Mouse (Mus musculus): ENCODE measurements around the gene Zfp771. TPM values are rescaled to one million over a fixed set of nuclear protein-coding genes. Genes with fewer than 3 reads are reported as not detected.
"Not testable (repeated sequence)": the region's sequence is repeated elsewhere in the genome, so short reads cannot be mapped to it uniquely, and the experiment has no call there.

Gene Zfp771
- polyA plus RNA-seq, 1 experiment = 118 TPM

- no peaks in the 10 kb centered on the region for H3K27me3 ChIP-seq (ENCODE audit: control insufficient read depth, insufficient read depth, low read length)
- H3K4me1 ChIP-seq (ENCODE audit: control insufficient read depth, insufficient read depth, insufficient read length, low read length) = peaks cover 3% of the 10 kb centered on the region; the same call in 1 of the 2 replicates
- WGBS = 4% methylated on average over 9 of the region's 9 CpGs
- H3K36me3 ChIP-seq (ENCODE audit: control insufficient read depth, insufficient read depth, low read length) = peaks cover 19% of the 10 kb centered on the region
- H3K27ac ChIP-seq (ENCODE audit: insufficient read depth, low read depth, low read length) = no peak overlapping the region
- H3K4me3 ChIP-seq (ENCODE audit: low read depth, low read length) = peak overlapping the region; percentile 99
- TF ChIP-seq POLR2A (IDR thresholded peaks at IDR 0.05; ENCODE audit: low read depth, low read length) (no peak), CTCF (IDR thresholded peaks at IDR 0.05; ENCODE audit: extremely low read depth, insufficient read length, insufficient replicate concordance, low read depth, low read length) (no peak)
Measured at GRCm38 (mm10) chr7:127233765-127234164, 10.3 kb upstream of the Zfp771 start.

- H3K27me3 ChIP-seq (ENCODE audit: control insufficient read depth, insufficient read depth, low read length) = no peaks in the 10 kb centered on the region
Measured at GRCm38 (mm10) chr7:127234777-127235176, 9.3 kb upstream of the Zfp771 start.

GRCm38 (mm10) chr7:127243361-127243867 lies 660 bp upstream of the Zfp771 start:
- WGBS = 29% methylated on average over 2 of the region's 2 CpGs

More at GRCm38 (mm10) chr7:127234777-127235176, 9.3 kb upstream of the Zfp771 start:
- H3K36me3 ChIP-seq (ENCODE audit: control insufficient read depth, insufficient read depth, low read length) = peaks cover 19% of the 10 kb centered on the region
- no peak overlapping the region for H3K4me3 ChIP-seq (ENCODE audit: low read depth, low read length)
- no peak overlapping the region for H3K27ac ChIP-seq (ENCODE audit: insufficient read depth, low read depth, low read length)
- no peak for TF ChIP-seq CTCF (IDR thresholded peaks at IDR 0.05; ENCODE audit: extremely low read depth, insufficient read length, insufficient replicate concordance, low read depth, low read length)
- no peak for TF ChIP-seq POLR2A (IDR thresholded peaks at IDR 0.05; ENCODE audit: low read depth, low read length)
- peaks cover 3% of the 10 kb centered on the region; the same call in 1 of the 2 replicates for H3K4me1 ChIP-seq (ENCODE audit: control insufficient read depth, insufficient read depth, insufficient read length, low read length)
- 80% methylated on average over 2 of the region's 2 CpGs for WGBS

GRCm38 (mm10) chr7:127244658-127245510 lies 810 bp downstream of the Zfp771 start:
- Histone ChIP-seq H3K4me3 (ENCODE audit: low read depth, low read length) (peak overlapping the region; percentile 93), H3K27me3 (ENCODE audit: control insufficient read depth, insufficient read depth, low read length) (no peaks in the 10 kb centered on the region), H3K36me3 (ENCODE audit: control insufficient read depth, insufficient read depth, low read length) (no peaks in the 10 kb centered on the region), H3K4me1 (ENCODE audit: control insufficient read depth, insufficient read depth, insufficient read length, low read length) (peaks cover 4% of the 10 kb centered on the region; the same call in 1 of the 2 replicates), H3K27ac (ENCODE audit: insufficient read depth, low read depth, low read length) (peak overlapping the region; percentile 62)
- WGBS = 9% methylated on average over 32 of the region's 33 CpGs
- no peak for TF ChIP-seq POLR2A (IDR thresholded peaks at IDR 0.05; ENCODE audit: low read depth, low read length)
- no peak for TF ChIP-seq CTCF (IDR thresholded peaks at IDR 0.05; ENCODE audit: extremely low read depth, insufficient read length, insufficient replicate concordance, low read depth, low read length)

More at GRCm38 (mm10) chr7:127243361-127243867, 660 bp upstream of the Zfp771 start:
- 0 out of 2 replicates have a peak overlapping the region, but pooled peaks have one; percentile 93 for H3K4me3 ChIP-seq (ENCODE audit: low read depth, low read length)
- H3K4me1 ChIP-seq (ENCODE audit: control insufficient read depth, insufficient read depth, insufficient read length, low read length) = peaks cover 4% of the 10 kb centered on the region; the same call in 1 of the 2 replicates
- H3K27ac ChIP-seq (ENCODE audit: insufficient read depth, low read depth, low read length) = peak overlapping the region; percentile 83
- TF ChIP-seq POLR2A (IDR thresholded peaks at IDR 0.05; ENCODE audit: low read depth, low read length) = no peak
- TF ChIP-seq CTCF (IDR thresholded peaks at IDR 0.05; ENCODE audit: extremely low read depth, insufficient read length, insufficient replicate concordance, low read depth, low read length) = no peak
- H3K27me3 ChIP-seq (ENCODE audit: control insufficient read depth, insufficient read depth, low read length) = no peaks in the 10 kb centered on the region
- no peaks in the 10 kb centered on the region for H3K36me3 ChIP-seq (ENCODE audit: control insufficient read depth, insufficient read depth, low read length)

- H3K4me3 ChIP-seq (ENCODE audit: low read depth, low read length); H3K36me3 ChIP-seq (ENCODE audit: control insufficient read depth, insufficient read depth, low read length); H3K27me3 ChIP-seq (ENCODE audit: control insufficient read depth, insufficient read depth, low read length); H3K4me1 ChIP-seq (ENCODE audit: control insufficient read depth, insufficient read depth, insufficient read length, low read length); H3K27ac ChIP-seq (ENCODE audit: insufficient read depth, low read depth, low read length): not testable (repeated sequence)
- 92% methylated on average over 8 of the region's 8 CpGs for WGBS
Measured at GRCm38 (mm10) chr7:127250511-127250910, 6.4 kb downstream of the Zfp771 start.

GRCm38 (mm10) chr7:127252414-127252813 lies 8.3 kb downstream of the Zfp771 start:
- 76% methylated on average over 2 of the region's 2 CpGs for WGBS
- no peaks in the 10 kb centered on the region; the same call in 1 of the 2 replicates for H3K4me1 ChIP-seq (ENCODE audit: control insufficient read depth, insufficient read depth, insufficient read length, low read length)
- H3K36me3 ChIP-seq (ENCODE audit: control insufficient read depth, insufficient read depth, low read length) = no peaks in the 10 kb centered on the region; the same call in 1 of the 2 replicates
- TF ChIP-seq CTCF (IDR thresholded peaks at IDR 0.05; ENCODE audit: extremely low read depth, insufficient read length, insufficient replicate concordance, low read depth, low read length) (peak; percentile 50; the same call in 1 of the 2 replicates), POLR2A (IDR thresholded peaks at IDR 0.05; ENCODE audit: low read depth, low read length) (no peak)
- no peak overlapping the region for H3K4me3 ChIP-seq (ENCODE audit: low read depth, low read length)
- H3K27me3 ChIP-seq (ENCODE audit: control insufficient read depth, insufficient read depth, low read length) = no peaks in the 10 kb centered on the region
- no peak overlapping the region for H3K27ac ChIP-seq (ENCODE audit: insufficient read depth, low read depth, low read length)

- peak overlapping the region; percentile 61 for H3K27ac ChIP-seq (ENCODE audit: insufficient read depth, low read depth, low read length)
- 61% methylated on average over 6 of the region's 6 CpGs for WGBS
- TF ChIP-seq CTCF (IDR thresholded peaks at IDR 0.05; ENCODE audit: extremely low read depth, insufficient read length, insufficient replicate concordance, low read depth, low read length) = no peak
- no peak for TF ChIP-seq POLR2A (IDR thresholded peaks at IDR 0.05; ENCODE audit: low read depth, low read length)
Measured at GRCm38 (mm10) chr7:127253341-127253740, 9.3 kb downstream of the Zfp771 start.

More at GRCm38 (mm10) chr7:127253341-127253740, 9.3 kb downstream of the Zfp771 start:
- Histone ChIP-seq H3K4me3 (ENCODE audit: low read depth, low read length) (peak overlapping the region; percentile 81), H3K27me3 (ENCODE audit: control insufficient read depth, insufficient read depth, low read length) (no peaks in the 10 kb centered on the region), H3K4me1 (ENCODE audit: control insufficient read depth, insufficient read depth, insufficient read length, low read length) (no peaks in the 10 kb centered on the region; the same call in 1 of the 2 replicates), H3K36me3 (ENCODE audit: control insufficient read depth, insufficient read depth, low read length) (no peaks in the 10 kb centered on the region; the same call in 1 of the 2 replicates)

Data from small intestine, adult 2 months (tissue).